Mouse (Mus musculus) erythroblast, adult 5-6 weeks (primary cell): ENCODE data around the gene Slc25a27. TPM values are rescaled to one million over a fixed set of nuclear protein-coding genes. Genes with fewer than 3 reads are reported as not detected.

Source experiments
- ATAC-seq: replicated peaks from 2 replicates; pipeline ENCODE4 v1.8.0; 2016; ENCODE audit warnings: moderate number of reproducible peaks, mild to moderate bottlenecking, moderate TSS enrichment, inconsistent platforms; ENCODE audit not compliant: poor library complexity, low FRiP score, severe bottlenecking
- total RNA-seq, 2 experiments: library from RNA; stranded (forward) in 1 of 2; stranded (reverse) in 1 of 2; fragments of 150-400 nt in 1 of 2; fragments of 200-764, 138-1000 nt in 1 of 2; gene quantifications; 2 replicates each; pipeline versions ENCODE4 v1.2.3 to v1.2.4; 2015 to 2017; ENCODE audit warnings: low replicate concordance in 2 of 2

Slc25a27 gene
- total RNA-seq, 2 experiments from 2014 or later: 1.3 TPM; not detected in 1

GRCm38 (mm10) chr17:43592296-43593291 is 74.4 kb downstream of the Slc25a27 start:
- ATAC-seq: no peak

Other genes starting within 250 kb of the Slc25a27 start
- not detected in 2 replicates for gene Mep1a, start 164.4 kb downstream of the Slc25a27 start, total RNA-seq (2015; ENCODE audit: low replicate concordance)
- gene Mep1a, start 164.4 kb downstream of the Slc25a27 start, total RNA-seq (2017; ENCODE audit: low replicate concordance): not detected in 2 replicates
- not detected in 2 replicates for gene Ankrd66, start 123.6 kb downstream of the Slc25a27 start, total RNA-seq (2015; ENCODE audit: low replicate concordance)
- 0.56 TPM in 1 of 2 replicates, not detected in the other for gene Ankrd66, start 123.6 kb downstream of the Slc25a27 start, total RNA-seq (2017; ENCODE audit: low replicate concordance)
- 11.5 and 12.1 TPM in 2 replicates for gene Pla2g7, start 99.1 kb downstream of the Slc25a27 start, total RNA-seq (2015; ENCODE audit: low replicate concordance)
- 7.0 and 7.8 TPM in 2 replicates for gene Pla2g7, start 99.1 kb downstream of the Slc25a27 start, total RNA-seq (2017; ENCODE audit: low replicate concordance)
- gene Tdrd6, start 36.9 kb downstream of the Slc25a27 start, total RNA-seq (2015; ENCODE audit: low replicate concordance): not detected in 2 replicates
- gene Tdrd6, start 36.9 kb downstream of the Slc25a27 start, total RNA-seq (2017; ENCODE audit: low replicate concordance): not detected in 2 replicates
- gene Cyp39a1, start 211 bp upstream of the Slc25a27 start, total RNA-seq (2015; ENCODE audit: low replicate concordance): 0.63 TPM in 1 of 2 replicates, not detected in the other
- 0.17 and 1.5 TPM in 2 replicates for gene Cyp39a1, start 211 bp upstream of the Slc25a27 start, total RNA-seq (2017; ENCODE audit: low replicate concordance)
- gene Rcan2, start 134.1 kb upstream of the Slc25a27 start, total RNA-seq (2015; ENCODE audit: low replicate concordance): not detected in 2 replicates
- not detected in 2 replicates for gene Rcan2, start 134.1 kb upstream of the Slc25a27 start, total RNA-seq (2017; ENCODE audit: low replicate concordance)